18 mouse cellular contexts compared by ENCODE assay signal in genomic region chr11:29308024-29308598, GRCm38 (mm10).
"Had no signal": no experiment of that assay in that cellular context is flagged by ENCODE, and none has a peak within 500 bp of the region (broad histone marks: within the 10 kb centered on the region; RNA-seq: fewer than 3 reads in every experiment).

No protein-coding gene starts in this region.

- H3K4me2 ChIP-seq: liver, embryonic 12.5 days; liver, embryonic 15.5 days; midbrain, embryonic 13.5 days; neural tube, embryonic 13.5 days; stomach, embryonic 15.5 days had no signal

- ATAC-seq: inflammation-experienced regulatory T-cells, adult 6 months; intestine, postnatal 0 days; liver, embryonic 12.5 days; midbrain, embryonic 13.5 days had no signal

- DNase-seq: kidney, adult 2 months; kidney, postnatal 25 days; layer of hippocampus, postnatal 36 days; lung, adult 2 months; retina, postnatal 1 day; right cerebral cortex, postnatal 25 days; spleen, adult 18-20 months; thymus, postnatal 36 days had no signal

- H3K9me3 ChIP-seq: liver, embryonic 12.5 days; liver, embryonic 15.5 days; midbrain, embryonic 13.5 days; neural tube, embryonic 13.5 days; stomach, embryonic 15.5 days had no signal

- H3K27me3 ChIP-seq: liver, embryonic 12.5 days; liver, embryonic 15.5 days; midbrain, embryonic 13.5 days; neural tube, embryonic 13.5 days; stomach, embryonic 15.5 days had no signal

- H3K36me3 ChIP-seq: liver, embryonic 12.5 days; liver, embryonic 15.5 days; midbrain, embryonic 13.5 days; neural tube, embryonic 13.5 days; stomach, embryonic 15.5 days had no signal

- H3K27ac ChIP-seq: kidney, postnatal 0 days; left cerebral cortex, adult 2 months; liver, embryonic 12.5 days; liver, embryonic 15.5 days; midbrain, embryonic 13.5 days; neural tube, embryonic 13.5 days; stomach, embryonic 15.5 days had no signal

- H3K4me1 ChIP-seq: liver, embryonic 12.5 days; liver, embryonic 15.5 days; midbrain, embryonic 13.5 days; neural tube, embryonic 13.5 days; stomach, embryonic 15.5 days had no signal

- H3K9ac ChIP-seq: liver, embryonic 12.5 days; liver, embryonic 15.5 days; midbrain, embryonic 13.5 days; neural tube, embryonic 13.5 days; stomach, embryonic 15.5 days had no signal

- H3K4me3 ChIP-seq: left cerebral cortex, adult 2 months; liver, embryonic 12.5 days; liver, embryonic 15.5 days; midbrain, embryonic 13.5 days; myocyte; neural tube, embryonic 13.5 days; stomach, embryonic 15.5 days had no signal
